Mouse (Mus musculus) CH12.LX (cell line): ENCODE measurements at regions not wholly inside any gene's neighbourhood (a gene's known extent, or its start where the extent isn't known, plus 50 kb on each side); places are given as distances from the start of the nearest gene placed in this dataset.

Experiments
- CHD2 ChIP-seq: IDR thresholded peaks from 2 replicates; pipeline ENCODE4 v1.6.1; 2011; ENCODE audit warnings: low read length, improper control_type of control experiment
- CTCF ChIP-seq, 2 experiments: IDR thresholded peaks in 1 of 2; conservative IDR thresholded peaks in 1 of 2; 2 replicates each; pipeline ENCODE4 v1.5.1; 2011 to 2012; ENCODE audit warnings: low read depth in 2 of 2, low read length in 2 of 2, improper control_type of control experiment in 1 of 2, inconsistent platforms in 1 of 2, mild to moderate bottlenecking in 1 of 2, moderate library complexity in 1 of 2
- MYC ChIP-seq: IDR thresholded peaks from 2 replicates; pipeline ENCODE4 v1.6.1; 2011; ENCODE audit warnings: low read depth, mild to moderate bottlenecking, improper control_type of control experiment, low read length
- POLR2A ChIP-seq: IDR thresholded peaks from 2 replicates; pipeline ENCODE4 v1.6.1; 2011; ENCODE audit warnings: low read depth, mild to moderate bottlenecking, improper control_type of control experiment, low read length
- ZKSCAN1 ChIP-seq: IDR thresholded peaks from 2 replicates; pipeline ENCODE4 v1.6.1; 2012; ENCODE audit warnings: low read depth, inconsistent platforms, low read length, improper control_type of control experiment, borderline replicate concordance

- TF ChIP-seq CTCF (conservative IDR thresholded peaks at IDR 0.05 in 1 of 2, IDR thresholded peaks at IDR 0.05 in 1 of 2; ENCODE audit: low read depth in 2 of 2, low read length in 2 of 2), result no peak
- TF ChIP-seq POLR2A, result no peak
- no peak for TF ChIP-seq CHD2
- no peak for TF ChIP-seq MYC
- TF ChIP-seq ZKSCAN1, result no peak
These were observed 476.1 kb upstream of the Robo2 start for GRCm38 (mm10) chr16:74887724-74888123.
